Mouse (Mus musculus): Measurements from ENCODE around the gene Mical1. TPM values are rescaled to one million over a fixed set of nuclear protein-coding genes. Genes with fewer than 3 reads are reported as not detected.

The Mical1 gene
- 22.8 and 27.9 TPM in 2 replicates for polyA plus RNA-seq (2015; fragmentation: Nextera tagmentation; extraction: Ambion mirVana)

GRCm38 (mm10) chr10:41476171-41477017 lies at the start of gene Mical1:
Gene Mical1, plus strand, starts transcription at chr10:41476314.
- H3K27ac ChIP-seq (ENCODE audit: low read length) = peak within 1 kb of the TSS; percentile 79
- peaks cover 16% of the 10 kb centered on the region; the same call in 1 of the 2 replicates for H3K4me1 ChIP-seq (ENCODE audit: insufficient read depth, low read depth, low read length)
- H3K4me3 ChIP-seq (ENCODE audit: low read depth, low read length) = peak within 1 kb of the TSS; percentile 52
- H3K4me2 ChIP-seq (replicated peaks; ENCODE audit: low read depth, low read length) = peak within 1 kb of the TSS; percentile 88
- peak within 1 kb of the TSS; percentile 52 for H3K9ac ChIP-seq (replicated peaks; ENCODE audit: low read depth)
- DNase-seq (ENCODE audit: low spot score) = peak; percentile 69
- no peaks in the 10 kb centered on the region for H3K27me3 ChIP-seq (replicated peaks; ENCODE audit: insufficient read depth, low read length)
- H3K36me3 ChIP-seq (ENCODE audit: insufficient read depth, low read length) = no peaks in the 10 kb centered on the region
- no peaks in the 10 kb centered on the region for H3K9me3 ChIP-seq (ENCODE audit: low read length)
- peak; percentile 51 for ATAC-seq
- no peak for TF ChIP-seq CTCF (IDR thresholded peaks at IDR 0.05)
- TF ChIP-seq EP300 (IDR thresholded peaks at IDR 0.05) = no peak; the same call in 1 of the 2 replicates
- 0% methylated on average over 34 of the region's 35 CpGs for WGBS

DNA sequence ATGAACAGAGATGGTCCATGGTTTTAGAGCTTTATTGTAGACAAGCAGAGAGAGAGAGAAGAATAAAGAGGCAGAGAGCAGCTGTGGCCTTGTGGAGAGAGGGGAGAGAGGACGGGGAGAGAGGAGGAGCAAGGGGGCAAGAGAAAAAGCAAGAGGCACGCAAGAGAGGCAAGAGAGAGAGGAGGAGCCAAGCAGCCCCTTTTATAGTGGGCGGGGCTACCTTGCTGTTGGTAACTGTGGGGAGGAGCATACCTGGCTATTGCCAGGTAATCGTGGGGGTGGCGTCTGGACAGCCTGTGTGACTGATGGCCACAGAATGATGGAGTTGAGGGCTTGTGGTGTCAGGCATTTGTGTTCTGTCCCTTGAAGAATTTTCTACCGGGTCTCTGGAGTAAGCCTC lies 49.7 kb upstream of the Mical1 start:
- DNase-seq (ENCODE audit: low spot score) (no peak), ATAC-seq (no peak)
- Histone ChIP-seq H3K4me1 (ENCODE audit: insufficient read depth, low read depth, low read length) (no peaks in the 10 kb centered on the region), H3K36me3 (ENCODE audit: insufficient read depth, low read length) (no peaks in the 10 kb centered on the region), H3K4me2 (replicated peaks; ENCODE audit: low read depth, low read length) (no peak overlapping the region), H3K4me3 (ENCODE audit: low read depth, low read length) (no peak overlapping the region), H3K27ac (ENCODE audit: low read length) (no peak overlapping the region), H3K27me3 (replicated peaks; ENCODE audit: insufficient read depth, low read length) (no peaks in the 10 kb centered on the region), H3K9ac (replicated peaks; ENCODE audit: low read depth) (no peak overlapping the region), H3K9me3 (ENCODE audit: low read length) (no peaks in the 10 kb centered on the region)
- WGBS = 40% methylated on average over 6 of the region's 6 CpGs
- TF ChIP-seq CTCF (IDR thresholded peaks at IDR 0.05) = no peak
- TF ChIP-seq EP300 (IDR thresholded peaks at IDR 0.05) = no peak

GRCm38 (mm10) chr10:41434624-41435023 lies 41.5 kb upstream of the Mical1 start:
- Histone ChIP-seq H3K27me3 (replicated peaks; ENCODE audit: insufficient read depth, low read length) (no peaks in the 10 kb centered on the region), H3K36me3 (ENCODE audit: insufficient read depth, low read length) (no peaks in the 10 kb centered on the region), H3K9ac (replicated peaks; ENCODE audit: low read depth) (no peak overlapping the region), H3K4me3 (ENCODE audit: low read depth, low read length) (no peak overlapping the region), H3K4me1 (ENCODE audit: insufficient read depth, low read depth, low read length) (no peaks in the 10 kb centered on the region), H3K27ac (ENCODE audit: low read length) (no peak overlapping the region), H3K9me3 (ENCODE audit: low read length) (no peaks in the 10 kb centered on the region), H3K4me2 (replicated peaks; ENCODE audit: low read depth, low read length) (no peak overlapping the region)
- ATAC-seq (0 out of 2 replicates have a peak, but pooled peaks have one; percentile 43), DNase-seq (ENCODE audit: low spot score) (peak; percentile 70)
- WGBS = 26% methylated on average over 4 of the region's 4 CpGs
- TF ChIP-seq CTCF (IDR thresholded peaks at IDR 0.05) = peak; percentile 74
- no peak for TF ChIP-seq EP300 (IDR thresholded peaks at IDR 0.05)

DNA sequence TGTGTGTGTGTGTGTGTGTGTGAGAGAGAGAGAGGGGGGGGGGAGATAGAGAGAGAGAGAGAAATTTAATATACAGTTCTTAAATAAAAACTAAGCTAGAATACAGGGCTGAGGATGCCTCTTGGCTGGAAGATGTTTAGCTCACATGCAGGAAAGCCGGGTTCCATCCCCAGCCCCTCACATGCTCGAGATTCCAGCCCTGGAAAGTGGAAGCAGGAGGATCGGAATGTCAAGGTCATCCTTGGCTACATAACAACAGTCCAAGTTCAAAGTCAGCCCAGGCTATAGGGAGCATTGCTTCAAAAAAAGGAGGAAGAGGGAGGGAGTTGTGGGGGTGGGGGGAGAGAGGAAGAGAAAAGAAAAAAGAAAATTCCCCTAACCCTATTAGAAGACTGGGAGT lies 41.0 kb upstream of the Mical1 start:
- Histone ChIP-seq H3K27ac (ENCODE audit: low read length) (no peak overlapping the region), H3K9me3 (ENCODE audit: low read length) (no peaks in the 10 kb centered on the region), H3K4me2 (replicated peaks; ENCODE audit: low read depth, low read length) (no peak overlapping the region), H3K9ac (replicated peaks; ENCODE audit: low read depth) (no peak overlapping the region), H3K27me3 (replicated peaks; ENCODE audit: insufficient read depth, low read length) (no peaks in the 10 kb centered on the region), H3K36me3 (ENCODE audit: insufficient read depth, low read length) (no peaks in the 10 kb centered on the region), H3K4me3 (ENCODE audit: low read depth, low read length) (no peak overlapping the region), H3K4me1 (ENCODE audit: insufficient read depth, low read depth, low read length) (no peaks in the 10 kb centered on the region)
- TF ChIP-seq EP300 (IDR thresholded peaks at IDR 0.05) (no peak), CTCF (IDR thresholded peaks at IDR 0.05) (no peak)
- 19% methylated on average over 3 of the region's 3 CpGs for WGBS
- ATAC-seq (no peak), DNase-seq (ENCODE audit: low spot score) (no peak)

DNA sequence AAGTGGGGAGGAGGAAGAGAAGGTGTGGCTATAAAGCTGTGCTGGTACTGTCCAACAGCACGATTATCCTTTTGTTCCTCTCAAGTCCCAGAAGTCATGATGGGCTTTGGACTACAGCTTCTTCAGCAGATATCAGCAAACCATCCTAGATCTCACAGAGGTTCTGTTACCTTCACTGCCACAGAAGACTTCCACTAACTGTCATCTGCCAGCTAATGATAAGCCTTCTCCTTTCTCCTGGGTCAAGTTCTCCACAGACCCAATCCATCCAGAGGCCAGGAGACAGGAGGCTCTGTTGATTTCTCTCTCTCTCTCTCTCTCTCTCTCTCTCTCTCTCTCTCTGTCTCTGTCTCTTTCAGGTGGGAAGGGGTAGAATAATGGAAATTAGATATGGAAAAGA lies 27.9 kb upstream of the Mical1 start:
- Histone ChIP-seq H3K9ac (replicated peaks; ENCODE audit: low read depth) (no peak overlapping the region), H3K4me3 (ENCODE audit: low read depth, low read length) (no peak overlapping the region), H3K36me3 (ENCODE audit: insufficient read depth, low read length) (no peaks in the 10 kb centered on the region), H3K9me3 (ENCODE audit: low read length) (no peaks in the 10 kb centered on the region), H3K4me2 (replicated peaks; ENCODE audit: low read depth, low read length) (no peak overlapping the region), H3K4me1 (ENCODE audit: insufficient read depth, low read depth, low read length) (no peaks in the 10 kb centered on the region), H3K27ac (ENCODE audit: low read length) (no peak overlapping the region), H3K27me3 (replicated peaks; ENCODE audit: insufficient read depth, low read length) (no peaks in the 10 kb centered on the region)
- WGBS = 77% methylated on average over 1 of the region's 1 CpGs
- ATAC-seq (no peak), DNase-seq (ENCODE audit: low spot score) (no peak)
- TF ChIP-seq EP300 (IDR thresholded peaks at IDR 0.05) (no peak), CTCF (IDR thresholded peaks at IDR 0.05) (no peak)

DNA sequence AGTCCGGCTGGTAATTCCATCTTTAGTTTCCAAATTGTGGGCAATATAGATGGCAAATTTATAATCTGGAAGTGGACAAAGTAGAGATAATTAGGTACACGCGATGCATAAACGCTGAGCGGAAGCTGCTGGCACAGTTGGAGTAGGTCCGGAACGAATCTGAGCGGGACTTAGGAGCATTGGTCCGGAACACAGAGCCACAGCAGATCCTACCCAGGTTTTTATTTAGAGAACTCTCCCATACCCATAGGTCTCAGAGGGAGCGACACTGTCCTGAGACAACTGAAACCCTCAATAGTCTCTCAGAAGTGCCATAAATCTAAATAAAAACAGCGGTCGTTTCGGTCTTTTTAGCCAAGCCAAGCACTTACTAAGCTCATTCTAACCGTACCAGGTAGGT lies 26.4 kb upstream of the Mical1 start:
- Histone ChIP-seq H3K36me3 (ENCODE audit: insufficient read depth, low read length) (no peaks in the 10 kb centered on the region), H3K4me1 (ENCODE audit: insufficient read depth, low read depth, low read length) (no peaks in the 10 kb centered on the region), H3K9me3 (ENCODE audit: low read length) (no peaks in the 10 kb centered on the region), H3K4me3 (ENCODE audit: low read depth, low read length) (peak overlapping the region; percentile 91), H3K27me3 (replicated peaks; ENCODE audit: insufficient read depth, low read length) (no peaks in the 10 kb centered on the region), H3K4me2 (replicated peaks; ENCODE audit: low read depth, low read length) (peak overlapping the region; percentile 77), H3K27ac (ENCODE audit: low read length) (peak overlapping the region; percentile 92), H3K9ac (replicated peaks; ENCODE audit: low read depth) (peak overlapping the region; percentile 93; the same call in 1 of the 2 replicates)
- DNase-seq (ENCODE audit: low spot score) = no peak
- WGBS = 10% methylated on average over 14 of the region's 14 CpGs
- TF ChIP-seq CTCF (IDR thresholded peaks at IDR 0.05) (no peak), EP300 (IDR thresholded peaks at IDR 0.05) (no peak)
- ATAC-seq = peak; percentile 44
